Mouse (Mus musculus) retina, postnatal 1 day (tissue): ENCODE measurements around the gene Tnfrsf1b.
A peak's percentile ranks its signal among the peaks of the same experiment; 100 is the strongest.

ENCODE experiments used
- DNase-seq: peaks from one replicate; pipeline ENCODE4 v3.0.0-alpha.2; 2012

Gene Tnfrsf1b

GRCm38 (mm10) chr4:145256144-145256543 lies 9.5 kb upstream of the Tnfrsf1b start:
- no peak for DNase-seq

GRCm38 (mm10) chr4:145254418-145254817 lies 7.7 kb upstream of the Tnfrsf1b start:
- no peak for DNase-seq

GRCm38 (mm10) chr4:145252611-145253010 lies 5.9 kb upstream of the Tnfrsf1b start:
- no peak for DNase-seq

- no peak for DNase-seq
Measured at GRCm38 (mm10) chr4:145251546-145251945, 4.9 kb upstream of the Tnfrsf1b start.

- DNase-seq, result no peak
Measured at GRCm38 (mm10) chr4:145250002-145250401, 3.3 kb upstream of the Tnfrsf1b start.

- DNase-seq, result no peak
Measured at GRCm38 (mm10) chr4:145247556-145247955, 886 bp upstream of the Tnfrsf1b start.

GRCm38 (mm10) chr4:145245581-145245980 lies 1.1 kb downstream of the Tnfrsf1b start:
- DNase-seq, result no peak

GRCm38 (mm10) chr4:145244676-145245075 lies 2.0 kb downstream of the Tnfrsf1b start:
- DNase-seq, result no peak

GRCm38 (mm10) chr4:145242719-145243350 lies 3.8 kb downstream of the Tnfrsf1b start:
- DNase-seq, result no peak

- DNase-seq, result no peak
Measured at GRCm38 (mm10) chr4:145240723-145241231, 5.9 kb downstream of the Tnfrsf1b start.

GRCm38 (mm10) chr4:145239049-145239830 lies 7.4 kb downstream of the Tnfrsf1b start:
- DNase-seq, result peak; percentile 58

- DNase-seq, result no peak
Measured at GRCm38 (mm10) chr4:145236027-145236426, 10.6 kb downstream of the Tnfrsf1b start.

GRCm38 (mm10) chr4:145233487-145234228 lies 13.0 kb downstream of the Tnfrsf1b start:
- no peak for DNase-seq

- DNase-seq, result no peak
Measured at GRCm38 (mm10) chr4:145231732-145232131, 14.9 kb downstream of the Tnfrsf1b start.

GRCm38 (mm10) chr4:145230647-145231046 lies 16.0 kb downstream of the Tnfrsf1b start:
- DNase-seq, result no peak

- DNase-seq, result no peak
Measured at GRCm38 (mm10) chr4:145229524-145230163, 17.0 kb downstream of the Tnfrsf1b start.

GRCm38 (mm10) chr4:145229051-145229450 lies 17.6 kb downstream of the Tnfrsf1b start:
- no peak for DNase-seq

- DNase-seq, result no peak
Measured at GRCm38 (mm10) chr4:145224613-145225012, 22.1 kb downstream of the Tnfrsf1b start.

GRCm38 (mm10) chr4:145222064-145222463 lies 24.6 kb downstream of the Tnfrsf1b start:
- DNase-seq, result no peak

GRCm38 (mm10) chr4:145221379-145221778 lies 25.3 kb downstream of the Tnfrsf1b start:
- no peak for DNase-seq

GRCm38 (mm10) chr4:145220001-145220400 lies 26.7 kb downstream of the Tnfrsf1b start:
- no peak for DNase-seq

GRCm38 (mm10) chr4:145219240-145219985 lies 27.3 kb downstream of the Tnfrsf1b start:
- no peak for DNase-seq
